Mouse (Mus musculus) neural tube, embryonic 15.5 days (tissue): ENCODE results near the gene Glp2r. TPM values are rescaled to one million over a fixed set of nuclear protein-coding genes. Genes with fewer than 3 reads are reported as not detected.
A peak's percentile ranks its signal among the peaks of the same experiment; 100 is the strongest.

Experiments
- ATAC-seq: fragments of 200-750 bp; cut with Nextera tagmentation; 2 replicates; pipeline ENCODE4 v1.8.0; 2017; ENCODE audit warnings: mild to moderate bottlenecking, moderate TSS enrichment, moderate library complexity; ENCODE audit not compliant: low FRiP score
- H3K27ac ChIP-seq: fragments of 300-500 bp; sonication (generic); replicated peaks from 2 replicates; pipeline ENCODE4 v1.5.1; 2015; ENCODE audit warnings: mild to moderate bottlenecking, inconsistent platforms
- H3K27me3 ChIP-seq: fragments of 300-500 bp; sonication (generic); replicated peaks from 2 replicates; pipeline ENCODE4 v1.6.1; 2015; ENCODE audit warnings: inconsistent platforms
- H3K36me3 ChIP-seq: fragments of 300-500 bp; sonication (generic); 2 replicates; pipeline ENCODE4 v1.6.1; 2015; ENCODE audit warnings: inconsistent platforms
- H3K4me1 ChIP-seq: fragments of 300-500 bp; sonication (generic); 2 replicates; pipeline ENCODE4 v1.6.1; 2015; ENCODE audit warnings: inconsistent platforms
- H3K4me2 ChIP-seq: fragments of 300-500 bp; sonication (generic); 2 replicates; pipeline ENCODE4 v1.6.1; 2015; ENCODE audit warnings: inconsistent platforms, mild to moderate bottlenecking, moderate library complexity
- H3K4me3 ChIP-seq: fragments of 300-500 bp; sonication (generic); replicated peaks from 2 replicates; pipeline ENCODE4 v1.5.1; 2015; ENCODE audit warnings: mild to moderate bottlenecking, inconsistent platforms
- H3K9ac ChIP-seq: fragments of 300-500 bp; sonication (generic); replicated peaks from 2 replicates; pipeline ENCODE4 v1.6.1; 2015; ENCODE audit warnings: mild to moderate bottlenecking, inconsistent platforms
- H3K9me3 ChIP-seq: fragments of 300-500 bp; sonication (generic); replicated peaks from 2 replicates; pipeline ENCODE4 v1.6.1; 2016; ENCODE audit warnings: inconsistent platforms
- WGBS: fragments of 180-500 bp; shearing (Covaris S2); methylation state at CpG from one replicate; pipeline ENCODE4 v1.1.7; 2015; ENCODE audit warnings: mixed read lengths; 5-methylcytosine and 5-hydroxymethylcytosine counted together
- polyA plus RNA-seq: library from polyadenylated mRNA; unstranded; fragments of >200 nt; fragmentation: Nextera tagmentation; extraction: Ambion mirVana; gene quantifications from 2 replicates; pipeline ENCODE4 v1.2.1, GENCODE M21; 2015

Glp2r gene
- polyA plus RNA-seq, 1 experiment from 2014 or later: not detected

DNA sequence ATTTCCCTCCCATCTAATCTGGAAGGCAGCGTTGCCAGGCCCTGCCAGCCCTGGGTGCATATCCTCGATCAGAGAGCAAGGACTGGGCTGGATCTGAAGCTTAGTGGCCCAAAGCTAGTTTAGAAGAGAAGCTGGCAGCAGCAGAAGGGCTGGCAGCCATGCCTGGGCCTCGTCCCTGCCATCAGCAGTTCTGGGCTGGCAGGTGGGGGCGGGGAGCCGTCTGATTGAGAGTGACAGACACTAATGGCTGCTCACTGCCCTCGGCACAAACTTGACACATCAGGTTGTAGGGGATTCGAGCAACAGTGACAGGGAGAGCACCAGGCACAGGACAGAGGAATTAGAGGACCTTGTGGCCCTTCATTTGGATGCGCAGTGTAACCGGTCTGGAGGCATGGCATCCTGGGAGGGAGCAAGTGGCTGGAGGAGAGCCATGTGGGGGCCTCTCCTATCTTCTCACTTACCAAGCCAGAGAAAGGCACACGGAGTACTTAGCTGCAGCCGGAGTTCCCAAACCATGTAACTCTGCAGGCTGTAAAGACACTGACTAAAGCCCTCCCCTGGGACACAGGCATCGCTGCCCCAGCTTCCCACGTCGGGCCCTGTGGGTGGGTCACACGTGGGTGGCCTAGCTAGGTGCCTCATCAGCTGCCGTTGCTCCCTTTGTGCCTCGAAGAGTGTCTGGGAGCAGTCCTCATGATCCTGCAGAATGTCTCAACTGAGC, 115.6 kb downstream of the Glp2r start:
- Histone ChIP-seq H3K4me3 (no peak overlapping the region), H3K36me3 (no peaks in the 10 kb centered on the region), H3K4me2 (no peak overlapping the region), H3K9ac (no peak overlapping the region), H3K4me1 (peaks cover 23% of the 10 kb centered on the region), H3K9me3 (no peaks in the 10 kb centered on the region), H3K27me3 (no peaks in the 10 kb centered on the region), H3K27ac (no peak overlapping the region)
- ATAC-seq: no peak
- 65% methylated on average over 17 of the region's 17 CpGs for WGBS

GRCm38 (mm10) chr11:67654514-67654913, 116.4 kb downstream of the Glp2r start:
- H3K27me3 ChIP-seq: no peaks in the 10 kb centered on the region
- peaks cover 23% of the 10 kb centered on the region for H3K4me1 ChIP-seq
- WGBS: 91% methylated on average over 4 of the region's 4 CpGs
- no peak for ATAC-seq
- no peak overlapping the region for H3K4me2 ChIP-seq
- no peak overlapping the region for H3K4me3 ChIP-seq
- H3K36me3 ChIP-seq: no peaks in the 10 kb centered on the region
- H3K27ac ChIP-seq: no peak overlapping the region
- H3K9me3 ChIP-seq: no peaks in the 10 kb centered on the region
- no peak overlapping the region for H3K9ac ChIP-seq

- no peaks in the 10 kb centered on the region for H3K27me3 ChIP-seq
- H3K36me3 ChIP-seq: no peaks in the 10 kb centered on the region
- no peak overlapping the region for H3K4me3 ChIP-seq
- no peak overlapping the region for H3K4me2 ChIP-seq
- no peak overlapping the region for H3K27ac ChIP-seq
- no peak for ATAC-seq
- 0 out of 2 replicates have a peak overlapping the region, but pooled peaks have one; percentile 17 for H3K9ac ChIP-seq
- peaks cover 23% of the 10 kb centered on the region for H3K4me1 ChIP-seq
- H3K9me3 ChIP-seq: no peaks in the 10 kb centered on the region
- WGBS: 92% methylated on average over 9 of the region's 9 CpGs
Measured at GRCm38 (mm10) chr11:67653521-67654090, 117.3 kb downstream of the Glp2r start.

- H3K4me3 ChIP-seq: 0 out of 2 replicates have a peak overlapping the region, but pooled peaks have one; percentile 9
- H3K27ac ChIP-seq: no peak overlapping the region
- H3K27me3 ChIP-seq: no peaks in the 10 kb centered on the region
- no peak for ATAC-seq
- 24% methylated on average over 6 of the region's 6 CpGs for WGBS
- peaks cover 23% of the 10 kb centered on the region for H3K4me1 ChIP-seq
- peak overlapping the region; percentile 38 for H3K4me2 ChIP-seq
- peak overlapping the region; percentile 17; the same call in 1 of the 2 replicates for H3K9ac ChIP-seq
- H3K9me3 ChIP-seq: no peaks in the 10 kb centered on the region
- H3K36me3 ChIP-seq: no peaks in the 10 kb centered on the region
Measured at GRCm38 (mm10) chr11:67652893-67653255, 118.1 kb downstream of the Glp2r start.

GRCm38 (mm10) chr11:67652194-67652892, 118.6 kb downstream of the Glp2r start:
- Histone ChIP-seq H3K9ac (peak overlapping the region; percentile 17; the same call in 1 of the 2 replicates), H3K36me3 (no peaks in the 10 kb centered on the region), H3K27me3 (no peaks in the 10 kb centered on the region), H3K4me3 (0 out of 2 replicates have a peak overlapping the region, but pooled peaks have one; percentile 9), H3K4me2 (peak overlapping the region; percentile 38), H3K9me3 (no peaks in the 10 kb centered on the region), H3K27ac (no peak overlapping the region), H3K4me1 (peaks cover 21% of the 10 kb centered on the region)
- ATAC-seq: 0 out of 2 replicates have a peak, but pooled peaks have one; percentile 19
- 18% methylated on average over 14 of the region's 14 CpGs for WGBS

GRCm38 (mm10) chr11:67651731-67652130, 119.2 kb downstream of the Glp2r start:
- Histone ChIP-seq H3K9ac (no peak overlapping the region), H3K27ac (no peak overlapping the region), H3K4me2 (no peak overlapping the region), H3K27me3 (no peaks in the 10 kb centered on the region), H3K36me3 (no peaks in the 10 kb centered on the region), H3K4me3 (no peak overlapping the region), H3K4me1 (peaks cover 21% of the 10 kb centered on the region), H3K9me3 (no peaks in the 10 kb centered on the region)
- no peak for ATAC-seq
- 72% methylated on average over 6 of the region's 6 CpGs for WGBS

GRCm38 (mm10) chr11:67649971-67650707, 120.8 kb downstream of the Glp2r start:
- Histone ChIP-seq H3K27me3 (no peaks in the 10 kb centered on the region), H3K4me1 (peaks cover 17% of the 10 kb centered on the region), H3K36me3 (no peaks in the 10 kb centered on the region), H3K4me2 (no peak overlapping the region), H3K9ac (no peak overlapping the region), H3K4me3 (no peak overlapping the region), H3K9me3 (no peaks in the 10 kb centered on the region), H3K27ac (no peak overlapping the region)
- ATAC-seq: no peak
- 61% methylated on average over 10 of the region's 10 CpGs for WGBS

- H3K27ac ChIP-seq: no peak overlapping the region
- WGBS: 74% methylated on average over 11 of the region's 11 CpGs
- H3K36me3 ChIP-seq: no peaks in the 10 kb centered on the region
- H3K4me1 ChIP-seq: peaks cover 15% of the 10 kb centered on the region
- H3K9me3 ChIP-seq: no peaks in the 10 kb centered on the region
- H3K4me2 ChIP-seq: no peak overlapping the region
- H3K27me3 ChIP-seq: no peaks in the 10 kb centered on the region
- ATAC-seq: no peak
- no peak overlapping the region for H3K4me3 ChIP-seq
- no peak overlapping the region for H3K9ac ChIP-seq
Measured at GRCm38 (mm10) chr11:67648651-67649407, 122.1 kb downstream of the Glp2r start.

DNA sequence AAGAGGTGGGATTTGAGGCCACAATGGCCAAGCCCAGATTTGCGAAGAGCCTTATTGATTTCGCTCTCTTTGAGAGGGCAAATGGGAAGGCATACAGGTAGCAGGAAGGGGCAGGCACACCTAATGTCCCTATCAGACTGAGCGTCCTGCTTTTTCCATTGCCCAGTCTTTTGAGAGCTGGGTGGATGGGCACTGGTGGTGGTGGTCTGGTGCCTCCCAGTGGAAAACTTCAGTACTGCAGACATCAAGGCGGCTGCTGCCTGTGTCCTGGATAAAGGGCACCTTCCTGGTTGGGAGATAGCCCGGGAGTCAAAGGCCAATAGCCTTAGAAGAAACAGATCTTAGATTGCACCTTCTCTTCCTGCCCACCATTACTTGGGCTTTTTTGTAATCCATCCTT, 123.2 kb downstream of the Glp2r start:
- Histone ChIP-seq H3K9ac (no peak overlapping the region), H3K4me1 (peaks cover 7% of the 10 kb centered on the region), H3K9me3 (no peaks in the 10 kb centered on the region), H3K36me3 (no peaks in the 10 kb centered on the region), H3K4me3 (no peak overlapping the region), H3K4me2 (no peak overlapping the region), H3K27me3 (no peaks in the 10 kb centered on the region), H3K27ac (no peak overlapping the region)
- ATAC-seq: no peak
- 39% methylated on average over 5 of the region's 5 CpGs for WGBS

DNA sequence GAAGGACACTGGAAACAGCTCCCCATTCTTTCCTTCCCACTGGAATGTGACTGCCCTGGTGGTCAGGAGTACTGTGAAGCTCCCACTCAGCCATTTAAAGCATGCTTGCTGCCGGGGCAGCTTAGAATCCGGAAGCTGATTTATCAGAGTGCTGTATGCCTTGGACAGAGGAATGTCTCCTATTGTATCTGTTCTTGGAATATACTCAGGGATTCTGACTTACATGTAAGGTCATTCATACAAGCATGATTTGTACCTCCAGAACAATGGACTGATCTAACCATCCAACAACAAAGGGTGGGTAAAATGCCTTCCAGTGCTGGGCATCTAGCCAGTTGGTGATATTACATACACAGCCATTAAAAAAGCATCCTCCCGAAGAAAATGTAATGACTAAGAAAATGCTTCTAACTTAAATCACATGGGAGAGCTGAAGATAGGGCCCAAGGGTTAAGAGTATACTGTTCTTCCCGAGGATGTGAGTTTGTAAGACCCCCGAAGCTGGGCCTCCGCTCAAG, 126.3 kb downstream of the Glp2r start:
- H3K27me3 ChIP-seq: no peaks in the 10 kb centered on the region
- no peak for ATAC-seq
- no peaks in the 10 kb centered on the region for H3K36me3 ChIP-seq
- H3K9ac ChIP-seq: no peak overlapping the region
- H3K27ac ChIP-seq: no peak overlapping the region
- H3K9me3 ChIP-seq: no peaks in the 10 kb centered on the region
- no peak overlapping the region for H3K4me3 ChIP-seq
- no peaks in the 10 kb centered on the region for H3K4me1 ChIP-seq
- 73% methylated on average over 6 of the region's 6 CpGs for WGBS
- no peak overlapping the region for H3K4me2 ChIP-seq

GRCm38 (mm10) chr11:67643465-67643864, 127.5 kb downstream of the Glp2r start:
- 92% methylated on average over 3 of the region's 3 CpGs for WGBS

More at GRCm38 (mm10) chr11:67643465-67643864, 127.5 kb downstream of the Glp2r start:
- no peak overlapping the region for H3K9ac ChIP-seq
- H3K4me1 ChIP-seq: no peaks in the 10 kb centered on the region
- ATAC-seq: no peak
- no peaks in the 10 kb centered on the region for H3K36me3 ChIP-seq
- no peak overlapping the region for H3K4me3 ChIP-seq
- no peaks in the 10 kb centered on the region for H3K27me3 ChIP-seq
- H3K9me3 ChIP-seq: no peaks in the 10 kb centered on the region
- no peak overlapping the region for H3K27ac ChIP-seq
- no peak overlapping the region for H3K4me2 ChIP-seq
